Mouse (Mus musculus): Measurements from ENCODE around the gene Atp6v0a4. TPM values are rescaled to one million over a fixed set of nuclear protein-coding genes. Genes with fewer than 3 reads are reported as not detected.

Gene Atp6v0a4
- polyA plus RNA-seq, 1 experiment from 2014 or later, result not detected

GRCm38 (mm10) chr6:38122791-38123190 lies 1.6 kb downstream of the Atp6v0a4 start:
- Histone ChIP-seq H3K9me3 (ENCODE audit: control insufficient read depth, low read length) (no peaks in the 10 kb centered on the region; the same call in 1 of the 2 replicates), H3K4me3 (ENCODE audit: low read depth, low read length) (no peak overlapping the region), H3K9ac (ENCODE audit: low read length) (no peak overlapping the region), H3K27me3 (ENCODE audit: control insufficient read depth, insufficient read depth, low read length) (no peaks in the 10 kb centered on the region), H3K4me1 (ENCODE audit: control insufficient read depth, insufficient read depth, low read length) (0 out of 2 replicates have a peak, but pooled peaks cover 4% of the 10 kb centered on the region), H3K27ac (replicated peaks; ENCODE audit: low read depth, low read length) (no peak overlapping the region), H3K36me3 (ENCODE audit: control insufficient read depth, insufficient read depth, low read length) (peaks cover 3% of the 10 kb centered on the region; the same call in 1 of the 2 replicates), H3K4me2 (ENCODE audit: low read depth, severe bottlenecking) (no peak overlapping the region)
- 79% methylated on average over 6 of the region's 6 CpGs for WGBS
- no peak for DNase-seq (ENCODE audit: low spot score)
- ATAC-seq (ENCODE audit: insufficient number of reproducible peaks, low FRiP score, low TSS enrichment, low read depth), result no peak

DNA sequence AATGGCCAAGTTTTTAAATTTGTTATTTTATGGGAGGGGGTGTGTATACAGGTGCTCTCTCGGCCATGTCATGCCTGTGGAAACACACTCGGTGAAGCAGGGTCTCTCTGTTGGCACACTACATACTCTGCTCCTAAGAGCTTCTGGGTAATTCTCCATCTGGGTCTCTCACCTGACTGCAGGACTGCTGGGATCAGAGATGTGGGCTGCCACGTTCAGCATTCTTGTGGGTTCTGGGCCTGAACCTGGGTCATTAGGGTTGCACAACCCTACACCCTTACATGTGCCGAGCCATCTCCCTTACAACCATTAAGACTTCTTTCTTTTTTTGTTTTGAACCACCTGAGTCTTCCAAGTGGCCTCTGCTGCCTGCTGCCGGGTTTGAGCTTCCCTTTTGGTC lies 2.5 kb downstream of the Atp6v0a4 start:
- Histone ChIP-seq H3K4me3 (ENCODE audit: low read depth, low read length) (no peak overlapping the region), H3K27me3 (ENCODE audit: control insufficient read depth, insufficient read depth, low read length) (no peaks in the 10 kb centered on the region), H3K9ac (ENCODE audit: low read length) (no peak overlapping the region), H3K4me1 (ENCODE audit: control insufficient read depth, insufficient read depth, low read length) (0 out of 2 replicates have a peak, but pooled peaks cover 4% of the 10 kb centered on the region), H3K4me2 (ENCODE audit: low read depth, severe bottlenecking) (no peak overlapping the region), H3K36me3 (ENCODE audit: control insufficient read depth, insufficient read depth, low read length) (peaks cover 3% of the 10 kb centered on the region; the same call in 1 of the 2 replicates), H3K9me3 (ENCODE audit: control insufficient read depth, low read length) (no peaks in the 10 kb centered on the region; the same call in 1 of the 2 replicates), H3K27ac (replicated peaks; ENCODE audit: low read depth, low read length) (no peak overlapping the region)
- 88% methylated on average over 5 of the region's 5 CpGs for WGBS
- no peak for DNase-seq (ENCODE audit: low spot score)
- no peak for ATAC-seq (ENCODE audit: insufficient number of reproducible peaks, low FRiP score, low TSS enrichment, low read depth)

GRCm38 (mm10) chr6:38120681-38121371 lies 3.6 kb downstream of the Atp6v0a4 start:
- ATAC-seq (ENCODE audit: insufficient number of reproducible peaks, low FRiP score, low TSS enrichment, low read depth), result no peak
- 68% methylated on average over 9 of the region's 9 CpGs for WGBS
- H3K27ac ChIP-seq (replicated peaks; ENCODE audit: low read depth, low read length), result no peak overlapping the region
- H3K4me3 ChIP-seq (ENCODE audit: low read depth, low read length), result no peak overlapping the region
- no peaks in the 10 kb centered on the region for H3K27me3 ChIP-seq (ENCODE audit: control insufficient read depth, insufficient read depth, low read length)
- H3K4me2 ChIP-seq (ENCODE audit: low read depth, severe bottlenecking), result no peak overlapping the region
- H3K9me3 ChIP-seq (ENCODE audit: control insufficient read depth, low read length), result no peaks in the 10 kb centered on the region; the same call in 1 of the 2 replicates
- H3K36me3 ChIP-seq (ENCODE audit: control insufficient read depth, insufficient read depth, low read length), result peaks cover 3% of the 10 kb centered on the region; the same call in 1 of the 2 replicates
- 0 out of 2 replicates have a peak, but pooled peaks cover 4% of the 10 kb centered on the region for H3K4me1 ChIP-seq (ENCODE audit: control insufficient read depth, insufficient read depth, low read length)
- H3K9ac ChIP-seq (ENCODE audit: low read length), result no peak overlapping the region
- DNase-seq (ENCODE audit: low spot score), result no peak

- Histone ChIP-seq H3K9me3 (ENCODE audit: control insufficient read depth, low read length) (no peaks in the 10 kb centered on the region), H3K4me2 (ENCODE audit: low read depth, severe bottlenecking) (no peak overlapping the region), H3K27me3 (ENCODE audit: control insufficient read depth, insufficient read depth, low read length) (no peaks in the 10 kb centered on the region), H3K9ac (ENCODE audit: low read length) (no peak overlapping the region), H3K4me1 (ENCODE audit: control insufficient read depth, insufficient read depth, low read length) (no peaks in the 10 kb centered on the region), H3K36me3 (ENCODE audit: control insufficient read depth, insufficient read depth, low read length) (no peaks in the 10 kb centered on the region), H3K27ac (replicated peaks; ENCODE audit: low read depth, low read length) (no peak overlapping the region), H3K4me3 (ENCODE audit: low read depth, low read length) (no peak overlapping the region)
- ATAC-seq (ENCODE audit: insufficient number of reproducible peaks, low FRiP score, low TSS enrichment, low read depth), result no peak
- DNase-seq (ENCODE audit: low spot score), result no peak
- WGBS, result 93% methylated on average over 6 of the region's 6 CpGs
Observed at GRCm38 (mm10) chr6:38118341-38118740, 6.0 kb downstream of the Atp6v0a4 start.

GRCm38 (mm10) chr6:38116107-38116770 lies 8.1 kb downstream of the Atp6v0a4 start:
- H3K4me2 ChIP-seq (ENCODE audit: low read depth, severe bottlenecking), result no peak overlapping the region
- no peak overlapping the region for H3K27ac ChIP-seq (replicated peaks; ENCODE audit: low read depth, low read length)
- no peaks in the 10 kb centered on the region for H3K27me3 ChIP-seq (ENCODE audit: control insufficient read depth, insufficient read depth, low read length)
- no peak for DNase-seq (ENCODE audit: low spot score)
- no peaks in the 10 kb centered on the region for H3K9me3 ChIP-seq (ENCODE audit: control insufficient read depth, low read length)
- 66% methylated on average over 4 of the region's 4 CpGs for WGBS
- no peaks in the 10 kb centered on the region for H3K4me1 ChIP-seq (ENCODE audit: control insufficient read depth, insufficient read depth, low read length)
- ATAC-seq (ENCODE audit: insufficient number of reproducible peaks, low FRiP score, low TSS enrichment, low read depth), result no peak
- H3K4me3 ChIP-seq (ENCODE audit: low read depth, low read length), result no peak overlapping the region
- H3K36me3 ChIP-seq (ENCODE audit: control insufficient read depth, insufficient read depth, low read length), result no peaks in the 10 kb centered on the region
- H3K9ac ChIP-seq (ENCODE audit: low read length), result no peak overlapping the region

DNA sequence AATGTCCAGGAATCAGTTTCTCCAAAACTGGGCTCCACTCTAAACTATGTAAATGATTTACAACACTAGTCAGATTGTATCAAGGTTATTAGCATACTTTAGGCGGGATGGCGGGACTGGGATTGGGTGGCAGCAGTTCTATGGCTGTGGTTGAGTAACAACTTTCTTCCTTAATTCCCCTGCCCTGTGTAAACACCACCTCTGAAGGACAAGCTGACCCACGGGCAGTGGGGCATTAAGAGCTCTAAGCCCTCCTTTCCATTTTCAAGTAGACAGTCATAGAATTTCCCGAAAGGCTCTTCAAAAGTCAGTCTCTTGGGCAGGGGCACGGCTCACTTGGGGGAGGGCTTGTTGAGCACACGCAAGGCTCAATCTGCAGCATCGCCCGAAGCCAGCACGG lies 13.5 kb downstream of the Atp6v0a4 start:
- no peak overlapping the region for H3K9ac ChIP-seq (ENCODE audit: low read length)
- no peak overlapping the region for H3K27ac ChIP-seq (replicated peaks; ENCODE audit: low read depth, low read length)
- H3K36me3 ChIP-seq (ENCODE audit: control insufficient read depth, insufficient read depth, low read length), result no peaks in the 10 kb centered on the region
- no peaks in the 10 kb centered on the region for H3K9me3 ChIP-seq (ENCODE audit: control insufficient read depth, low read length)
- 79% methylated on average over 9 of the region's 9 CpGs for WGBS
- H3K4me1 ChIP-seq (ENCODE audit: control insufficient read depth, insufficient read depth, low read length), result 0 out of 2 replicates have a peak, but pooled peaks cover 5% of the 10 kb centered on the region
- ATAC-seq (ENCODE audit: insufficient number of reproducible peaks, low FRiP score, low TSS enrichment, low read depth), result no peak
- DNase-seq (ENCODE audit: low spot score), result no peak
- H3K27me3 ChIP-seq (ENCODE audit: control insufficient read depth, insufficient read depth, low read length), result no peaks in the 10 kb centered on the region
- H3K4me2 ChIP-seq (ENCODE audit: low read depth, severe bottlenecking), result no peak overlapping the region
- H3K4me3 ChIP-seq (ENCODE audit: low read depth, low read length), result no peak overlapping the region

GRCm38 (mm10) chr6:38109871-38110270 lies 14.5 kb downstream of the Atp6v0a4 start:
- Histone ChIP-seq H3K9me3 (ENCODE audit: control insufficient read depth, low read length) (no peaks in the 10 kb centered on the region), H3K27me3 (ENCODE audit: control insufficient read depth, insufficient read depth, low read length) (no peaks in the 10 kb centered on the region), H3K9ac (ENCODE audit: low read length) (no peak overlapping the region), H3K4me2 (ENCODE audit: low read depth, severe bottlenecking) (no peak overlapping the region), H3K4me1 (ENCODE audit: control insufficient read depth, insufficient read depth, low read length) (0 out of 2 replicates have a peak, but pooled peaks cover 5% of the 10 kb centered on the region), H3K36me3 (ENCODE audit: control insufficient read depth, insufficient read depth, low read length) (no peaks in the 10 kb centered on the region), H3K4me3 (ENCODE audit: low read depth, low read length) (no peak overlapping the region), H3K27ac (replicated peaks; ENCODE audit: low read depth, low read length) (no peak overlapping the region)
- DNase-seq (ENCODE audit: low spot score) (peak; percentile 24), ATAC-seq (ENCODE audit: insufficient number of reproducible peaks, low FRiP score, low TSS enrichment, low read depth) (no peak)
- 10% methylated on average over 9 of the region's 9 CpGs for WGBS

DNA sequence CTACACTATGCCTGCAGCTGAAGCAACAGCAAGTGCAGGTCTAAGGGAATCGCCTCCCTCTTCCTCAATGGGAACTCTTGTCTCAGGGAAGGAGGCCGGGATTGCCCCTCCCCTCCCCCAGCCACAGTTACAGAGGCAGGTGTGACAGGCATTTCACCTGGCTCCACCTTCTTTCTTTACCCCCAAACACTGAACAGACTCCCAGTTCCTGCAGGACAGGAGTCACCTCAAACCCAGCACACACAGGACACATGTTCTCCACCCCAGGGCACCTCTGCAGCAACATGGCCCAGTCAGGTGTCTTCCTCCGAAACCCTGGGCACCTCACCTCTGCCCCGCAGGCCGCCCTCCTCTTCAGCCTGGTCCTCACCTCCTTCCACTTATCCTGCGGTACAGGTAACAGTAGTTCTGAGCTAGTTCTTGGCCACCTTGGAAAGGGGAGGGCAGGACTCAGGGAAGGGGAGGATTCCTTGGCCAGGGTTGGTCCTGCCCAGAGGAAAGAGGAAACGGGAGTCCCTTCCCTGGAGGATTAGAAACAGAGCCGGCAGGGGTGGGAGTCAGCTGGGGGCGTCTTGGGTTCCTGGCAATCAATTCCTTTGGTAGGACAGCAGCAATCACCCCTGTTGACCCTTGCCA lies 15.1 kb downstream of the Atp6v0a4 start, which contains the start of gene Tmem213:
Tmem213 (plus strand) TSS at position 96 of the 636 bp plus-strand sequence.
- DNase-seq (ENCODE audit: low spot score), result no peak
- Histone ChIP-seq H3K4me2 (ENCODE audit: low read depth, severe bottlenecking) (no peak within 1 kb of the TSS), H3K9me3 (ENCODE audit: control insufficient read depth, low read length) (no peaks in the 10 kb centered on the region), H3K36me3 (ENCODE audit: control insufficient read depth, insufficient read depth, low read length) (no peaks in the 10 kb centered on the region), H3K27ac (replicated peaks; ENCODE audit: low read depth, low read length) (no peak within 1 kb of the TSS), H3K4me3 (ENCODE audit: low read depth, low read length) (no peak within 1 kb of the TSS), H3K9ac (ENCODE audit: low read length) (no peak within 1 kb of the TSS), H3K27me3 (ENCODE audit: control insufficient read depth, insufficient read depth, low read length) (no peaks in the 10 kb centered on the region), H3K4me1 (ENCODE audit: control insufficient read depth, insufficient read depth, low read length) (0 out of 2 replicates have a peak, but pooled peaks cover 5% of the 10 kb centered on the region)
- ATAC-seq (ENCODE audit: insufficient number of reproducible peaks, low FRiP score, low TSS enrichment, low read depth), result no peak
- 17% methylated on average over 9 of the region's 9 CpGs for WGBS
